In the genomic region with DNA sequence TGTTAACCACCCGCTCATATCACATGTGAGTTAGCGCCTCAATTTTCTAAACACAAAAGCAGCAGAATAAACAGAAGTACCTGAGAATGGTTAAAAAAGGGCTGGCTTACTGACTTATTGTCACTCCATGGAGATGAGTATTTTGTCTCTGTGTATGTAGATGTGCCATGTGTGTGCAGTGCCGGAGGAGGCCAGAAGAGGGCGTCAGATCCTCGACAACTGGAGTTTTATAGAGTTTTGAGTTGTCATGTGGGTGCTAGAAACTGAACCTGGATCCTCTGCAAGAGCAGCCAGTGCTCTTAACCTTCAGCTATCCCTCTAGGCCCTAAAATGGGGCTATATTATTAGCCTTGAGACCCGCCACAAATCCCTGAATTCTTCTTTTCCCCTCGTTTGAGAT, we compare ENCODE assay signal across 16 mouse cellular contexts.
"Had no signal": no experiment of that assay in that cellular context is flagged by ENCODE, and none has a peak within 500 bp of the region (broad histone marks: within the 10 kb centered on the region; RNA-seq: fewer than 3 reads in every experiment).

No protein-coding gene starts in this region.

- H3K9ac ChIP-seq: limb, embryonic 15.5 days; liver, embryonic 14.5 days; neural tube, embryonic 15.5 days had no signal

- H3K9me3 ChIP-seq: limb, embryonic 15.5 days; midbrain, embryonic 10.5 days; neural tube, embryonic 15.5 days had no signal

- H3K27ac ChIP-seq: kidney, postnatal 0 days; limb, embryonic 15.5 days; liver, embryonic 14.5 days; midbrain, embryonic 10.5 days; neural tube, embryonic 15.5 days; stomach, postnatal 0 days had no signal

- H3K27me3 ChIP-seq: limb, embryonic 15.5 days; neural tube, embryonic 15.5 days had no signal

- H3K4me2 ChIP-seq: limb, embryonic 15.5 days; neural tube, embryonic 15.5 days had no signal

- H3K4me1 ChIP-seq: limb, embryonic 15.5 days had no signal

- H3K4me3 ChIP-seq: limb, embryonic 15.5 days; midbrain, embryonic 10.5 days; myocyte; neural tube, embryonic 15.5 days had no signal

- DNase-seq: kidney, adult 11 months; kidney, adult 9 months; kidney, postnatal 36 days; lung, adult 2 months; lung, postnatal 4 days; right cerebral cortex, adult 18-20 months; right cerebral cortex, postnatal 25 days; thymus, adult 2 months; thymus, postnatal 25 days had no signal

- H3K36me3 ChIP-seq: limb, embryonic 15.5 days; midbrain, embryonic 10.5 days; neural tube, embryonic 15.5 days had no signal
